Mouse (Mus musculus): Measurements from ENCODE around the gene Gm49368. TPM values are rescaled to one million over a fixed set of nuclear protein-coding genes. Genes with fewer than 3 reads are reported as not detected.

Gene Gm49368
- polyA plus RNA-seq (2012; rRNA removed; ENCODE audit: low replicate concordance): 0.11 and 0.47 TPM in 2 replicates

DNA sequence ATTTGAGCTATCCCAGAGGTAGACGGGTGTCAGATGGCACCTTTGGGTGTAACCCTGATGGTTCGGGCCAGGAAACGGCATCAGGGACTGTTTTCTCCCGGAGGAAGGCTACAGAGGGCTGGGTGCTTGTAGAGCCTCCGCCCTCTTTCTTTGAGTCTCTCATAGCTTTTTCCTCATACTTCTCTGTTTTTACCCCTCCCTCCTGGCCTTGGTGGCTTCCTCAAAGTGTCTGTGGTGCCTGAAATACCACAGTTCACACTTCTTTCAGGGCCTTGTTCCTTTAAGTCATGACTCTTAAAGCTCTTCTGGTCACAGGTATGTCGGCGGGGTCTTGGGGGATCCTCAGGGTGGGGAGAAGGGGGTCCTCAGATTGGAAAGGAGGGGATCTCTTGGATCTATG, at the start of gene Gm49368, which contains the start of gene Itgam:
Gene Gm49368 (plus strand): TSS at position 228 of the 400 bp plus-strand sequence.
Gene Itgam (plus strand): TSS at position 185 of the 400 bp plus-strand sequence.

DNA sequence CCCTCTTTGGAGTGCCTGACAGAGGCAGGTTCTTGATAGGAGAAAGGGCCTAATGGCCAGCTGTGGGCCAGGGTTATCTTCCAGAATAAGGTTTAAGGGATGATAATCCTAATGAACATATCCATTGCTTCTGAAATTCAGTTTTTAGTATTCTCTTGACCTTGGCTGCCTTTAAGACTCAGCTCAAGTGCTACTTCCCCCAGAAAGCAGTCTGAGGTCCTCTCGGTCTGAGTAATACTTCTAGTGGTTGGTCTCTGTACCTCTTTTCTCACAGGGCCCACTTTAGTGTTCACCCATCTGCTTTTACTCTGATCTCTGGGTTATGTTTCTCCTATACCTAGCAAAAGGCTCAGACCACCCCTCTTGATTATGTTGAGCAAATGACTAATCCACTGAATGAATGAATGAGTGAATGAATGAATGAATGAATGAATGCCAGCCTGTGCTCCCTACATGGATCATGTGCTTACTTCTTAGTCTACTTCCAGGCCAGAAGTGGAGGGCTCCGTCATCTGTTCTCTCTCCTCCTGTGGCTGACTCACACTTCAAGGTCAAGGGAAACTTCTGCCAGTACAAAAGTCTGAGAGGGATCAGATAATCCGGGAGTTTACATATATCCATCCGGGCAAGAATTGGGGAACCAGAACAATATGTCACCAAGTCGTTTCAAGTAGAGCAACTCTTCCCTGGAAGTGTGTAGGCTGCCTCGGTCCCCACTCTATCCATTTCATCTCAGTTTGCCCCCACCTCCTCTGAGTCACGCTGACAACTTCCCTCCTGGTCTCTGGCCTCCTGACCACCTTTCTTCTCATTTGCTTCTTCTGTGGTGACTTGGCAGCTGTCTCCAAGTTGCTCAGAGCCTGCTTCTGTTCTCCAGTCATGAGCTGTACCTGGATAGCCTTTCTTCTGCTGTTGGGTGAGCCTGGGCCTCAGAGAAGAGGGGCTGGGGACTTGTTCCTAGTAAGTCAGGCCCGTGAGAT, 66.5 kb downstream of the Gm49368 start, which contains the start of gene Itgax:
Gene Itgax (plus strand): TSS at position 807 of the 980 bp plus-strand sequence.

DNA sequence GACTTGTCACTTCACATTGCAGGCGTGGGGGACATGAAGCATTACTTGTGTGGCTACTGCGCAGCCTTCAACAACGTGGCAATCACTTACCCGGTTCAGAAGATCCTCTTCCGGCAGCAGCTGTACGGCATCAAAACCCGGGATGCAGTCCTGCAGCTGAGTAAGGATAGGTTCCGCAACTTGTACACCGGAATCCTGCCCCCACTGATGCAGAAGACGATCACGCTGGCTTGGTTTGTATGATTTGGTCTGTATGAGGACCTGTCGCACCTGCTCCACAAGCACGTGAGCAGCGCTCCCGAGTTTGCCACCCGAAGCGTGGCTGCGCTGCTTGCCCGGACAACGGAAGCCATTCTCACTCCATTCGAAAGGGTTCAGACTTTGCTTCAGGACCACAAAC, 91.6 kb downstream of the Gm49368 start, which contains the start of gene Itgad:
Gene Itgad (plus strand): TSS at position 301 of the 400 bp plus-strand sequence.

Other genes starting within 250 kb of the Gm49368 start
- 76.6 and 81.0 TPM in 2 replicates for gene Stx4a, start 238.4 kb upstream of the Gm49368 start, polyA plus RNA-seq (2012; rRNA removed; ENCODE audit: low replicate concordance)
- 18.3 and 29.9 TPM in 2 replicates for gene Stx1b, start 238.1 kb upstream of the Gm49368 start, polyA plus RNA-seq (2012; rRNA removed; ENCODE audit: low replicate concordance)
- gene Zfp646, start 186.5 kb upstream of the Gm49368 start, polyA plus RNA-seq (2012; rRNA removed; ENCODE audit: low replicate concordance): 18.1 and 26.0 TPM in 2 replicates
- gene Zfp668, start 185.9 kb upstream of the Gm49368 start, polyA plus RNA-seq (2012; rRNA removed; ENCODE audit: low replicate concordance): 5.9 and 11.9 TPM in 2 replicates
- 4.5 and 6.8 TPM in 2 replicates for gene Prss53, start 171.7 kb upstream of the Gm49368 start, polyA plus RNA-seq (2012; rRNA removed; ENCODE audit: low replicate concordance)
- gene Gm21974, start 167.2 kb upstream of the Gm49368 start, polyA plus RNA-seq (2012; rRNA removed; ENCODE audit: low replicate concordance): not detected in 2 replicates
- 248 and 313 TPM in 2 replicates for gene Vkorc1, start 167.1 kb upstream of the Gm49368 start, polyA plus RNA-seq (2012; rRNA removed; ENCODE audit: low replicate concordance)
- 125 and 251 TPM in 2 replicates for gene Bckdk, start 158.6 kb upstream of the Gm49368 start, polyA plus RNA-seq (2012; rRNA removed; ENCODE audit: low replicate concordance)
- 13.4 and 25.0 TPM in 2 replicates for gene Kat8, start 150.2 kb upstream of the Gm49368 start, polyA plus RNA-seq (2012; rRNA removed; ENCODE audit: low replicate concordance)
- 27.2 and 27.4 TPM in 2 replicates for gene Prss8, start 132.6 kb upstream of the Gm49368 start, polyA plus RNA-seq (2012; rRNA removed; ENCODE audit: low replicate concordance)
- 31.6 and 38.5 TPM in 2 replicates for gene Prss36, start 116.0 kb upstream of the Gm49368 start, polyA plus RNA-seq (2012; rRNA removed; ENCODE audit: low replicate concordance)
- gene Fus, start 95.2 kb upstream of the Gm49368 start, polyA plus RNA-seq (2012; rRNA removed; ENCODE audit: low replicate concordance): 234 and 274 TPM in 2 replicates
- gene Pycard, start 68.8 kb upstream of the Gm49368 start, polyA plus RNA-seq (2012; rRNA removed; ENCODE audit: low replicate concordance): 66.4 and 86.7 TPM in 2 replicates
- gene Trim72, start 58.7 kb upstream of the Gm49368 start, polyA plus RNA-seq (2012; rRNA removed; ENCODE audit: low replicate concordance): 0.69 and 38.4 TPM in 2 replicates
- gene Itgam, start within 50 bp of the Gm49368 start, polyA plus RNA-seq (2012; rRNA removed; ENCODE audit: low replicate concordance): 36.0 and 38.8 TPM in 2 replicates
- gene Itgax, start 66.9 kb downstream of the Gm49368 start, polyA plus RNA-seq (2012; rRNA removed; ENCODE audit: low replicate concordance): 7.6 TPM in 2 replicates
- gene Itgad, start 91.7 kb downstream of the Gm49368 start, polyA plus RNA-seq (2012; rRNA removed; ENCODE audit: low replicate concordance): 0.33 and 0.51 TPM in 2 replicates
- gene Cox6a2, start 143.7 kb downstream of the Gm49368 start, polyA plus RNA-seq (2012; rRNA removed; ENCODE audit: low replicate concordance): 16.9 and 867 TPM in 2 replicates
- gene Armc5, start 174.7 kb downstream of the Gm49368 start, polyA plus RNA-seq (2012; rRNA removed; ENCODE audit: low replicate concordance): 28.0 and 53.1 TPM in 2 replicates
- 2.0 and 3.5 TPM in 2 replicates for gene 9130023H24Rik, start 175.3 kb downstream of the Gm49368 start, polyA plus RNA-seq (2012; rRNA removed; ENCODE audit: low replicate concordance)
- gene Tgfb1i1, start 184.1 kb downstream of the Gm49368 start, polyA plus RNA-seq (2012; rRNA removed; ENCODE audit: low replicate concordance): 37.4 and 73.3 TPM in 2 replicates
- gene Slc5a2, start 203.0 kb downstream of the Gm49368 start, polyA plus RNA-seq (2012; rRNA removed; ENCODE audit: low replicate concordance): 0.07 TPM in 1 of 2 replicates, not detected in the other
- gene BC017158, start 235.5 kb downstream of the Gm49368 start, polyA plus RNA-seq (2012; rRNA removed; ENCODE audit: low replicate concordance): 48.0 and 53.6 TPM in 2 replicates

All from mammary gland, adult 2 months (tissue).